Mouse (Mus musculus) splenic B cell, adult 2 months (primary cell): ENCODE results near the gene Bora.

Experiments used
- DNase-seq: peaks from one replicate; pipeline ENCODE4 v3.0.0-alpha.2; 2011; ENCODE audit warnings: low read depth, low spot score
- H3K27me3 ChIP-seq: 2 replicates; pipeline ENCODE4 v1.6.1; 2012; ENCODE audit warnings: mild to moderate bottlenecking, low read length, moderate library complexity, mixed read lengths; ENCODE audit not compliant: control insufficient read depth, poor library complexity, insufficient read depth, severe bottlenecking
- H3K36me3 ChIP-seq: 2 replicates; pipeline ENCODE4 v1.6.1; 2012; ENCODE audit warnings: mild to moderate bottlenecking, low read length, moderate library complexity, mixed read lengths; ENCODE audit not compliant: control insufficient read depth, poor library complexity, insufficient read depth, severe bottlenecking

Bora gene

DNA sequence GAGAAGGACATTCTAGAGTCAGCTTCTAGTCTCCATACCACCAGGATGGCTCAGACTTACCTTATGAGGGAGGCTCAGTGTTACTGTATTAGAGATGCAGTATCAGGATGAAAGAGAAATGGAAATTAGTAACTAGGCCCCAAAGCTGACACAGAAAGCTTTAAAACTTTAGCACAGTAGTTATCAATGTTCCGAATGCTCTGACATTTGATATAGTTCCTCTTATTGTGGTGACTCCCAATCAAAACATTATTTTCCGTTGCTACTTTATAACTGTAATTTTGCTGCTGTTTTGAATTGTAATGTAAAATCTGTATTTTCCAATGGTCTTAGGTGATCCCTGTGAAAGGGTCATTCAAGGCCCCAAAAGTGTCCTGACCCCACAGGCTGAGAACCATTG is 60.6 kb downstream of the Bora start:
- DNase-seq, result no peak
- Histone ChIP-seq H3K27me3 (no peaks in the 10 kb centered on the region), H3K36me3 (peaks cover 11% of the 10 kb centered on the region; the same call in 1 of the 2 replicates)

DNA sequence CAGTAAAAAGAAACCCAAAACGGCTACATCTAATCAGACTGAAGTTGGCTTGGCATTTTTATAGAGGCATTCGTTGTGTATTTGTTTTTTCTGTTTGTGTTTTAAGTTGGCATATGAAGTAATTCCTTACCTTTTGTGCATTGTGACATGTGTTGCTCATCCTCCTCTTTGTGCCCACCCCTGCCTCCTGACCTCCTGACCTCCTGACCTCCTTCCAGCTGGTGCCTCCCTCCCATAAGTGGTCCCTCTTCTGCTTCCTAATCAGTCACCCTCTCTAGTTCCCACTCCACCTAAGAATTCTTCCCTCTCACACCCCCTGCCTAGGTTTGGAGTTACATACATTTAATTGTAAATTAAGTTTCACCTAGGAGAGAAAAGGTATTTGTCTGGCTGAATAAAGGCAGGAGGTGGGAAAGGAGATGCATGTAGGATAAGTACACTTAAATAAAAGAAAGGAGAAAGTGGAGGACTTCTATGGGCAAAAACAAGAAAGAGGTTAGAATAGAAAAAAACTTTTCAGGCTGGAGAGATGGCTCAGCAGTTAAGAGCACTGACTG is 61.7 kb downstream of the Bora start:
- Histone ChIP-seq H3K36me3 (peaks cover 11% of the 10 kb centered on the region; the same call in 1 of the 2 replicates), H3K27me3 (no peaks in the 10 kb centered on the region)
- DNase-seq, result no peak

DNA sequence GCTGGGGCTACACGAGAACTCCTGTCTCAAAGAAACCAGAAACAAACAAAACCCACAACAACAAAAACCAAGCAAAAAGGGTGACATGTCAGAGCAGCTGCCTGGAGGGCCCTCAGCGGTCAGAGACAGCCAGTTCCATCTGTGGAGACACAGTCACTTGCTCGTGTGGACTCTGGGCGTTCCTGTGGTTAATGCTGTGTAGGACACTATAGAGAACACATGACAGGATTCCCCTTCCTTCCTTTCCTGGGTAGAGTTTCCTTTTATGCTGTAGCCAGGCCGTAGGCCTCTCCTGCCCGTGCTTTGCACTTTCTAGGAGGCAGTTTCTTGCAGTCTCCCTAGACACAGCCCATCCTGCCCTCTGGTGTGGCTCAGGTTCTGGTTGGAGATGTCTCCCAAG is 62.7 kb downstream of the Bora start:
- Histone ChIP-seq H3K36me3 (peaks cover 14% of the 10 kb centered on the region; the same call in 1 of the 2 replicates), H3K27me3 (no peaks in the 10 kb centered on the region)
- DNase-seq, result no peak

DNA sequence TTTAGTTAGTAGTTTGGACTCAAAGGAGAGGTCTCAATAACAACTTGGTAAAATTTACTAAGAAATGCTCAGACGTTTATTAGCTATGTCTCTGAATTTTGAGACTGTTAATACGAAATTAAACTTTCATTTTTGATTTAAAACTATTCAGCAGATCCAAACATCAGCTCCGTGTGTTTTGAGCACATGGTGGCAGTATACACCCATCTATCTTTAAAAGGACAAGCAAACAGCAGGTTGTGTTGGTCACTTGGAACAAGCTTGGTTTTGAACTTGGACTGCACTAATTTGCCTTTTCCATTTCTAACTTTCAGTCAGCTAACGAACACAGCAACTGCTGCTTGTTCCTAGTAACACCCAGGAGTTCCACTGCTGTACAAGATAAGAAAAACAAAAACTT is 71.6 kb downstream of the Bora start:
- Histone ChIP-seq H3K36me3 (peaks cover 4% of the 10 kb centered on the region), H3K27me3 (no peaks in the 10 kb centered on the region)
- DNase-seq, result no peak

DNA sequence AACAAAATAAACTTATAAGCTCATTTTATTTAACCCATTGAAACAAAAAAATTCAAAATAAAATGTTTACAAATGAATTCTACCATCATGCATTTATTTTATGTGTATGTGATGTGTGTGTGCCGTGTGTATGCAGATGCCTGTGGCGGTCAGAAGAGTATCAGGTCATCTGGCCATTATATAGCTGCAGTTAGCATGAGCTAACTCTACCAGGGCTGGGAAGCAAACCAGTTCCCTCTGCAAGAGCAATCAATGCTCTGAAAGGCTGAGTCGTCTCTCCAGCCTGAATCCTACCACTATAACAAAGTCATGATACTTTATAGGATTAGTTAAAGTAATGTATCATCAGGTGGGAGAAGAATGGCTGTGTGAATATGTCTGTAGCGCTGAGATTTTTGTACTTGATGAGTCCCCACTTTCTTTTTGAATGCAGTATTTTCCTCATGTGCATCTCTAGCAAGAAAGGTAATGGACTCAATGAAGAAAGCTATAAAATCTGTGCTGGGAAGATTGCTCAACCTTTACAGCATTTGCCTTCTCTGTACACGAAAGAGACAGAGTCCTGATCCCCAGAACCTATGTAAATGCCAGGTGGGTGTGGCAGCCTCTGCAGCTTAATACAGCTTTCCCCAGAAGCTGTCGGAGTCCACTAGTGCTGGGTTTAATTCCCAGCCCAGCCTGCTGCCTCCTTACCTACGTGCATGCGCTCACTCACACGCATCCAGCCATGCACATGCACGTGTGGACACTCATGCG is 75.7 kb downstream of the Bora start:
- DNase-seq, result no peak
- peaks cover 1% of the 10 kb centered on the region; the same call in 1 of the 2 replicates for H3K36me3 ChIP-seq
- no peaks in the 10 kb centered on the region for H3K27me3 ChIP-seq

DNA sequence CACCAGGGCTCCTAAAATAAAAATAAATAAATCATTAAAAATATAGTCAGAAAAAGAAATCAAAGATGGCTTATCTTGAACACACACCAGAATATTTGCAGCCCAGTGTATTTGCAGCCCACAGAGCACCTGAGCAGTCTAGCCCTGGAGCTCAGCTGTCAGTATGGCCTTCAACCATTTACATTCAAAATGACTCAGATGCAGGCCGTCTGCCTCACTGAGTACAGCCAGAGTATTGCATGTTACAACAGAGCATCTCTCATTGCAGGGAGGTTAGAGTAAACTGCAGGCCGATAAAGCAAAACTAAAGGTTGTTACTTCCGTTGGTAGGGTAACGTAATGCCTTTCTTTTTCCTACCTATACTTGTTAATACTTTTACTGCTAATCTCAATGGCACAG is 78.1 kb downstream of the Bora start:
- no peak for DNase-seq
- Histone ChIP-seq H3K27me3 (no peaks in the 10 kb centered on the region), H3K36me3 (peaks cover 1% of the 10 kb centered on the region; the same call in 1 of the 2 replicates)
